Mouse (Mus musculus) CH12.LX (cell line): ENCODE data around the gene Ldb3. TPM values are rescaled to one million over a fixed set of nuclear protein-coding genes. Genes with fewer than 3 reads are reported as not detected.

ENCODE experiments used
- DNase-seq: peaks from one replicate; pipeline ENCODE4 v3.0.0-alpha.2; 2013; ENCODE audit errors: extremely low read depth
- H3K27ac ChIP-seq: 2 replicates; pipeline ENCODE4 v1.5.1; 2012; ENCODE audit warnings: low read depth, mild to moderate bottlenecking, control low read depth, moderate library complexity; ENCODE audit not compliant: insufficient read depth
- H3K27me3 ChIP-seq: replicated peaks from 2 replicates; pipeline ENCODE3; 2012; ENCODE audit warnings: inconsistent platforms
- H3K36me3 ChIP-seq, 2 experiments: replicated peaks in 1 of 2; 2 replicates each; pipeline versions ENCODE3 to v1.6.1; 2012; ENCODE audit warnings: inconsistent platforms in 1 of 2, low read length in 1 of 2, mild to moderate bottlenecking in 1 of 2, mixed read lengths in 1 of 2, moderate library complexity in 1 of 2; ENCODE audit not compliant: control insufficient read depth in 1 of 2, insufficient read depth in 1 of 2
- H3K4me1 ChIP-seq, 2 experiments: 2 replicates each; pipeline ENCODE4 v1.6.1; 2012; ENCODE audit warnings: inconsistent platforms in 1 of 2, moderate library complexity in 1 of 2; ENCODE audit not compliant: insufficient read depth in 2 of 2, control insufficient read depth in 1 of 2
- H3K4me2 ChIP-seq: 2 replicates; pipeline ENCODE4 v1.6.1; 2012; ENCODE audit warnings: low read depth, mild to moderate bottlenecking, control low read depth; ENCODE audit not compliant: poor library complexity, insufficient read depth, severe bottlenecking
- H3K4me3 ChIP-seq, 3 experiments: fragments of 150-350 bp in 1 of 3; sonication (generic) in 1 of 3; replicated peaks in 1 of 3; 2 replicates each; pipeline versions ENCODE3 to v1.5.1; 2011 to 2012; ENCODE audit warnings: low read depth in 2 of 3, low read length in 2 of 3, mild to moderate bottlenecking in 2 of 3, moderate library complexity in 2 of 3, control low read depth in 1 of 3, improper control_type of control experiment in 1 of 3, inconsistent platforms in 1 of 3, mixed read lengths in 1 of 3; ENCODE audit not compliant: poor library complexity in 1 of 3
- H3K79me2 ChIP-seq: replicated peaks from 2 replicates; pipeline ENCODE4 v1.6.1; 2012; ENCODE audit warnings: mild to moderate bottlenecking, moderate library complexity; ENCODE audit not compliant: control insufficient read depth, poor library complexity, insufficient read depth, severe bottlenecking; ENCODE audit errors: extremely low read depth
- H3K9ac ChIP-seq: 2 replicates; pipeline ENCODE4 v1.6.1; 2012; ENCODE audit warnings: low read depth, mild to moderate bottlenecking, control low read depth, moderate library complexity; ENCODE audit not compliant: insufficient read depth
- H3K9me3 ChIP-seq: replicated peaks from 2 replicates; pipeline ENCODE3; 2012; ENCODE audit warnings: low read length, inconsistent platforms, mixed read lengths
- ETS1 ChIP-seq: conservative IDR thresholded peaks from 2 replicates; pipeline ENCODE4 v1.6.1; 2012; ENCODE audit warnings: low read depth, mild to moderate bottlenecking, inconsistent platforms, low read length, improper control_type of control experiment, moderate library complexity
- GABPA ChIP-seq: IDR thresholded peaks from 2 replicates; pipeline ENCODE4 v1.6.1; 2012; ENCODE audit warnings: low read depth, low read length, improper control_type of control experiment, inconsistent platforms; ENCODE audit not compliant: insufficient replicate concordance
- HCFC1 ChIP-seq: IDR thresholded peaks from 2 replicates; pipeline ENCODE4 v1.6.1; 2012; ENCODE audit warnings: low read depth, mild to moderate bottlenecking, inconsistent platforms, low read length, improper control_type of control experiment
- JUN ChIP-seq: IDR thresholded peaks from 2 replicates; pipeline ENCODE4 v1.6.1; 2011; ENCODE audit warnings: low read depth, mild to moderate bottlenecking, low read length, improper control_type of control experiment, moderate library complexity; ENCODE audit not compliant: insufficient read depth
- JUND ChIP-seq: conservative IDR thresholded peaks from 2 replicates; pipeline ENCODE4 v1.6.1; 2011; ENCODE audit warnings: low read depth, low read length, improper control_type of control experiment
- KAT2A ChIP-seq: IDR thresholded peaks from 2 replicates; pipeline ENCODE4 v1.6.1; 2012; ENCODE audit warnings: low read length, improper control_type of control experiment, inconsistent platforms; ENCODE audit not compliant: insufficient replicate concordance
- NELFE ChIP-seq: IDR thresholded peaks from 2 replicates; pipeline ENCODE4 v1.6.1; 2011; ENCODE audit warnings: low read depth, low read length, improper control_type of control experiment
- PAX5 ChIP-seq: IDR thresholded peaks from 2 replicates; pipeline ENCODE4 v1.6.1; 2012; ENCODE audit warnings: low read length, inconsistent platforms, mixed read lengths
- POLR2A ChIP-seq: IDR thresholded peaks from 2 replicates; pipeline ENCODE4 v1.6.1; 2011; ENCODE audit warnings: low read depth, mild to moderate bottlenecking, improper control_type of control experiment, low read length
- POLR2AphosphoS2 ChIP-seq: IDR thresholded peaks from 2 replicates; pipeline ENCODE4 v1.6.1; 2011; ENCODE audit warnings: low read depth, low read length, improper control_type of control experiment
- RCOR1 ChIP-seq: conservative IDR thresholded peaks from 2 replicates; pipeline ENCODE4 v1.6.1; 2012; ENCODE audit warnings: low read depth, mild to moderate bottlenecking, inconsistent platforms, low read length, improper control_type of control experiment
- TBP ChIP-seq: conservative IDR thresholded peaks from 2 replicates; pipeline ENCODE4 v1.6.1; 2011; ENCODE audit warnings: low read depth, low read length, improper control_type of control experiment
- UBTF ChIP-seq: IDR thresholded peaks from 2 replicates; pipeline ENCODE4 v1.6.1; 2012; ENCODE audit warnings: low read depth, mild to moderate bottlenecking, inconsistent platforms, low read length, improper control_type of control experiment, moderate library complexity
- ZC3H11A ChIP-seq: IDR thresholded peaks from 2 replicates; pipeline ENCODE4 v1.6.1; 2012; ENCODE audit warnings: low read depth, mild to moderate bottlenecking, inconsistent platforms, low read length, improper control_type of control experiment
- ZMIZ1 ChIP-seq: IDR thresholded peaks from 2 replicates; pipeline ENCODE4 v1.6.1; 2012; ENCODE audit warnings: low read depth, mild to moderate bottlenecking, inconsistent platforms, low read length, improper control_type of control experiment
- ZNF384 ChIP-seq: IDR thresholded peaks from 2 replicates; pipeline ENCODE4 v1.6.1; 2012; ENCODE audit warnings: low read depth, low read length, improper control_type of control experiment, inconsistent platforms
- dilution Hi-C: fragments of 300-500 bp; cut with MboI; formaldehyde crosslinking; loops from 2 replicates; pipeline ENCODE4 v1.14.3; 2020; ENCODE audit warnings: low sequenced_read_pairs; ENCODE audit not compliant: extremely low pct_unique_long_range_greater_than_20kb, extremely low pct_ligation_motif_present
- in situ Hi-C: fragments of 300-500 bp; cut with MboI; formaldehyde crosslinking; loops from 3 replicates; pipeline ENCODE4 v1.14.3; 2019; ENCODE audit warnings: low sequenced_read_pairs, low pct_ligation_motif_present, low pct_unique_long_range_greater_than_20kb, mixed read lengths
- polyA plus RNA-seq: library from polyadenylated mRNA; unstranded; fragments of >175 nt; gene quantifications from 2 replicates; pipeline ENCODE4 v1.2.1, GENCODE M21; 2012; ENCODE audit warnings: low read depth; ENCODE audit not compliant: insufficient read length
- total RNA-seq, 2 experiments: library from RNA; depleted of rRNA; stranded (reverse); fragments of 300-350 nt in 1 of 2; fragments of >200 nt in 1 of 2; gene quantifications; 2 replicates each; pipeline ENCODE4 v1.2.3; 2012 to 2014

Gene Ldb3
- total and polyA plus RNA-seq, 3 experiments: 0.08 TPM; not detected in 2

GRCm38 (mm10) chr14:34590743-34591675, 2.5 kb upstream of the Ldb3 start:
- H3K4me2 ChIP-seq: no peak overlapping the region
- no peak overlapping the region for H3K4me3 ChIP-seq
- no peak overlapping the region for H3K9ac ChIP-seq

GRCm38 (mm10) chr14:34590017-34590570, 1.6 kb upstream of the Ldb3 start:
- H3K27me3 ChIP-seq: peaks cover 8% of the 10 kb centered on the region
- no peak for TF ChIP-seq HCFC1
- H3K9ac ChIP-seq: no peak overlapping the region

More at GRCm38 (mm10) chr14:34590743-34591675, 2.5 kb upstream of the Ldb3 start:
- no peaks in the 10 kb centered on the region for H3K79me2 ChIP-seq
- H3K27me3 ChIP-seq: peaks cover 15% of the 10 kb centered on the region
- H3K36me3 ChIP-seq: no peaks in the 10 kb centered on the region
- dilution Hi-C loops (no loop called here), in situ Hi-C loops (no loop called here)
- peaks cover 6% of the 10 kb centered on the region for H3K9me3 ChIP-seq
- H3K27ac ChIP-seq: no peak overlapping the region
- no peak for TF ChIP-seq JUN
- no peak for TF ChIP-seq ZC3H11A
- TF ChIP-seq KAT2A: no peak
- no peak for TF ChIP-seq GABPA
- no peak for TF ChIP-seq RCOR1
- TF ChIP-seq POLR2AphosphoS2: no peak
- no peak for TF ChIP-seq TBP
- no peak for TF ChIP-seq POLR2A
- TF ChIP-seq JUND: no peak
- TF ChIP-seq ZNF384: no peak
- TF ChIP-seq PAX5: no peak
- no peak for TF ChIP-seq UBTF
- no peak for TF ChIP-seq NELFE
- no peak for TF ChIP-seq ZMIZ1
- TF ChIP-seq ETS1: no peak
- no peak for DNase-seq
- peaks cover 0 to 2% of the 10 kb centered on the region in 2 experiments; a peak in 1 of 4 replicates for H3K4me1 ChIP-seq

More at GRCm38 (mm10) chr14:34590017-34590570, 1.6 kb upstream of the Ldb3 start:
- Histone ChIP-seq H3K4me2 (no peak overlapping the region), H3K27ac (no peak overlapping the region), H3K36me3 (no peaks in the 10 kb centered on the region), H3K4me3 (no peak overlapping the region), H3K4me1 (peaks cover 0 to 2% of the 10 kb centered on the region in 2 experiments; a peak in 1 of 4 replicates), H3K79me2 (no peaks in the 10 kb centered on the region), H3K9me3 (peaks cover 6% of the 10 kb centered on the region)
- dilution Hi-C loops (no loop called here), in situ Hi-C loops (no loop called here)
- DNase-seq: no peak
